Mouse (Mus musculus): Measurements from ENCODE around the gene Phtf2. TPM values are rescaled to one million over a fixed set of nuclear protein-coding genes. Genes with fewer than 3 reads are reported as not detected.

Gene Phtf2
- total and polyA plus RNA-seq, 2 experiments from 2014 or later = 20.2 to 21.3 TPM

DNA sequence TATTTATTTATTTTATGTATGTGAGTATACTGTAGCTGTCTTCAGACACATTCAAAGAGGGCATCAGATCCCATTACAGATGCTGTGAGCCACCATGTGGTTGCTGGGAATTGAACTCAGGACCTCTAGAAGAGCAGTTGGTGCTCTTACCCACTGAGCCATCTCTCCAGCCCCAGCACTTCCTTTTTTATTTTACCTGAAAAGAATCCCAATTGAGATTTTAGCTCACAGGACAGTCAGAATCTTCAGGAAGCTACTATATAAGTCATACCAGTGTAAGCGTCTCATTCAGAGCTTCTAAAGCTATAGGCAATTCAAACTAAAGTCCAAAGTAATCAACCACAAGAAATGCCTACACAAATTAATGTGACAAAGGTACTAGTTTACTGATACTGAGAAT is 47.5 kb downstream of the Phtf2 start:
- Histone ChIP-seq H3K27ac (ENCODE audit: low read depth, low read length) (no peak overlapping the region), H3K4me3 (ENCODE audit: low read depth, low read length) (no peak overlapping the region), H3K9me3 (ENCODE audit: low read length) (no peaks in the 10 kb centered on the region), H3K36me3 (ENCODE audit: insufficient read depth, low read length) (no peaks in the 10 kb centered on the region), H3K4me2 (ENCODE audit: low read depth, low read length, poor library complexity, severe bottlenecking) (no peak overlapping the region), H3K9ac (replicated peaks; ENCODE audit: low read length, poor library complexity, severe bottlenecking) (no peak overlapping the region), H3K4me1 (ENCODE audit: insufficient read depth, low read length) (no peaks in the 10 kb centered on the region), H3K27me3 (ENCODE audit: insufficient read depth, low read length) (no peaks in the 10 kb centered on the region)
- ATAC-seq (ENCODE audit: low FRiP score) = no peak
- TF ChIP-seq CTCF (IDR thresholded peaks at IDR 0.05) = no peak
- WGBS = 97% methylated on average over 1 of the region's 1 CpGs
- DNase-seq (ENCODE audit: low spot score) = no peak

DNA sequence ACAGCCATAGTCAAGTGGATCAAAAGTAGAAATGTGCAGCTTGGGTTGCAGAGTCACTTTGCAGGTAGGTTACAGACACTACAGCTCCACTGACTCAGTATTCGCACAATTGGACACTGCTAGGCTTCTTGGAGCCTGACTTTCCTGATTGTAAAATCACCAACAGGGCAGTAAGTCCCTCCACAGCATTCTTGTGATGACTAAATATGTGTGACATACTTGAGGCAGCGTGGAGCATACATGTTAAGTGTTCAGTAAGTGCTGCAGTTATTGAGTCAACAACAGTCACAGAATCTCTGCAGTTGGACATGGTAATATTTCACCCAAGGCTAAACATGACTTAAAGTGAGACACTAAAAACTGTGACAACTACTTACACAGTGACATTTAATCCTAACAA is 50.5 kb downstream of the Phtf2 start:
- no peak overlapping the region for H3K4me2 ChIP-seq (ENCODE audit: low read depth, low read length, poor library complexity, severe bottlenecking)
- H3K27me3 ChIP-seq (ENCODE audit: insufficient read depth, low read length) = no peaks in the 10 kb centered on the region
- H3K4me1 ChIP-seq (ENCODE audit: insufficient read depth, low read length) = no peaks in the 10 kb centered on the region
- no peaks in the 10 kb centered on the region for H3K36me3 ChIP-seq (ENCODE audit: insufficient read depth, low read length)
- H3K4me3 ChIP-seq (ENCODE audit: low read depth, low read length) = no peak overlapping the region
- ATAC-seq (ENCODE audit: low FRiP score) (no peak), DNase-seq (ENCODE audit: low spot score) (no peak)
- H3K27ac ChIP-seq (ENCODE audit: low read depth, low read length) = no peak overlapping the region
- H3K9ac ChIP-seq (replicated peaks; ENCODE audit: low read length, poor library complexity, severe bottlenecking) = no peak overlapping the region
- 86% methylated on average over 2 of the region's 2 CpGs for WGBS
- no peaks in the 10 kb centered on the region for H3K9me3 ChIP-seq (ENCODE audit: low read length)
- no peak for TF ChIP-seq CTCF (IDR thresholded peaks at IDR 0.05)

DNA sequence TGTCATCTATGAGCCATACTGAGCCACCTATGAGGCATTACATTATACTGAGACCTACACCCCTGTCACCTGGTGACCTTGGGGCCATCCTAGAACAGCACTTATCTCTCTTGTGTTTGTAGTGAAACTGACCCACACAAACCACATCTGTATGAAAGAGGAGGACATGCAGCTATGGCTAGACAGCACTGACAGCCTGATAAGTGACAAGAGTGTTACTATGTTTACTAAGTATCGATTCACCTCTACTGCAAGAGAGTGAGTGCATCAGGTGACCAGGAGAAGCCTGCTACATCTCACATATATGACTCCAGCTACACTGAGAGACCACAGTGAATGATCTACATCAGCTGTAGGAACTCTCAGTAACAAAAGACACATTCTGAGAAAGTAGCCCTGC is 51.2 kb downstream of the Phtf2 start:
- Histone ChIP-seq H3K4me1 (ENCODE audit: insufficient read depth, low read length) (no peaks in the 10 kb centered on the region), H3K27me3 (ENCODE audit: insufficient read depth, low read length) (no peaks in the 10 kb centered on the region), H3K9ac (replicated peaks; ENCODE audit: low read length, poor library complexity, severe bottlenecking) (no peak overlapping the region), H3K9me3 (ENCODE audit: low read length) (no peaks in the 10 kb centered on the region), H3K4me2 (ENCODE audit: low read depth, low read length, poor library complexity, severe bottlenecking) (no peak overlapping the region), H3K27ac (ENCODE audit: low read depth, low read length) (no peak overlapping the region), H3K4me3 (ENCODE audit: low read depth, low read length) (no peak overlapping the region), H3K36me3 (ENCODE audit: insufficient read depth, low read length) (no peaks in the 10 kb centered on the region)
- WGBS = 95% methylated on average over 1 of the region's 1 CpGs
- DNase-seq (ENCODE audit: low spot score) = no peak
- no peak for TF ChIP-seq CTCF (IDR thresholded peaks at IDR 0.05)
- ATAC-seq (ENCODE audit: low FRiP score) = no peak

DNA sequence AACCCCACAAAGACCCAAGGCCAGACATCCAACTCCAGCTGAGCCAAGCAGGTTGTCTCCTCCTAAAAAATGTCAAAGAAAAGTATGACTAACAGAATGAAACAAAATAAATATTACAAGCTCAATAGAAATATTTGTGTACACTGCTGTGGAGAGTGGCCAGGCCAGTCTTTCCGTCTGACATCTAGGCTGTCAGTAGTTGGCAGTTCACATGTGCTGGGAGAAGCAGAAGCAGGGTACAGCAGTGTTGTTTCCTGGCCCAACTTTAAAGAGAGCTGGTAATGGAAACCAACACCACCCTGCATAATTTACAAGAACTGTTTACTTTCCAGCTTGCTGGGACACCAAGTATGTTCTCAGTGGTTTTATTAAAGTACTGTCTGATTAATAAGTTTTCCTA is 60.3 kb downstream of the Phtf2 start:
- no peak for TF ChIP-seq CTCF (IDR thresholded peaks at IDR 0.05)
- no peak overlapping the region for H3K27ac ChIP-seq (ENCODE audit: low read depth, low read length)
- no peaks in the 10 kb centered on the region for H3K4me1 ChIP-seq (ENCODE audit: insufficient read depth, low read length)
- no peaks in the 10 kb centered on the region for H3K27me3 ChIP-seq (ENCODE audit: insufficient read depth, low read length)
- WGBS = 70% methylated on average over 1 of the region's 1 CpGs
- DNase-seq (ENCODE audit: low spot score) (no peak), ATAC-seq (ENCODE audit: low FRiP score) (no peak)
- no peak overlapping the region for H3K9ac ChIP-seq (replicated peaks; ENCODE audit: low read length, poor library complexity, severe bottlenecking)
- no peaks in the 10 kb centered on the region for H3K9me3 ChIP-seq (ENCODE audit: low read length)
- no peak overlapping the region for H3K4me2 ChIP-seq (ENCODE audit: low read depth, low read length, poor library complexity, severe bottlenecking)
- H3K36me3 ChIP-seq (ENCODE audit: insufficient read depth, low read length) = no peaks in the 10 kb centered on the region
- no peak overlapping the region for H3K4me3 ChIP-seq (ENCODE audit: low read depth, low read length)

DNA sequence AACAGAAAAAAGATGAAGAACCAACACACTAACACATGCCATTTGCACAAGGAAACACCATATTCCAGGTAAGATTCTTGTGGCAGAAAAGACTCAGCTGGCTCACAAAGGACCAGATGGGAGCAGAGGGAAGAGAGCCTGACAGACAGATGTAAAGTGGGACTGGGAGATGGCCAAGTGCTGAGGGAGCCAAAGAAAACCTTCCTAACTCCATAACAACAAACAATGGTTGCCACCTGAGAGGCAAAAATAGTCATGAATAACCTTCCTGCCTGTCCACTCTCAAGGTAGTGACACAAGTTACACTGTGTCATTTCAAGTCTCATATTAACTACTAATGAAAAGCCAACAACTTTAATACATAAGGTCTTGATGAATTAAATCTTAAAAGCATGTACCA is 60.8 kb downstream of the Phtf2 start:
- Histone ChIP-seq H3K9me3 (ENCODE audit: low read length) (no peaks in the 10 kb centered on the region), H3K4me1 (ENCODE audit: insufficient read depth, low read length) (no peaks in the 10 kb centered on the region), H3K4me2 (ENCODE audit: low read depth, low read length, poor library complexity, severe bottlenecking) (no peak overlapping the region), H3K4me3 (ENCODE audit: low read depth, low read length) (no peak overlapping the region), H3K27ac (ENCODE audit: low read depth, low read length) (no peak overlapping the region), H3K36me3 (ENCODE audit: insufficient read depth, low read length) (no peaks in the 10 kb centered on the region), H3K27me3 (ENCODE audit: insufficient read depth, low read length) (no peaks in the 10 kb centered on the region), H3K9ac (replicated peaks; ENCODE audit: low read length, poor library complexity, severe bottlenecking) (no peak overlapping the region)
- DNase-seq (ENCODE audit: low spot score) (no peak), ATAC-seq (ENCODE audit: low FRiP score) (no peak)
- TF ChIP-seq CTCF (IDR thresholded peaks at IDR 0.05) = no peak

DNA sequence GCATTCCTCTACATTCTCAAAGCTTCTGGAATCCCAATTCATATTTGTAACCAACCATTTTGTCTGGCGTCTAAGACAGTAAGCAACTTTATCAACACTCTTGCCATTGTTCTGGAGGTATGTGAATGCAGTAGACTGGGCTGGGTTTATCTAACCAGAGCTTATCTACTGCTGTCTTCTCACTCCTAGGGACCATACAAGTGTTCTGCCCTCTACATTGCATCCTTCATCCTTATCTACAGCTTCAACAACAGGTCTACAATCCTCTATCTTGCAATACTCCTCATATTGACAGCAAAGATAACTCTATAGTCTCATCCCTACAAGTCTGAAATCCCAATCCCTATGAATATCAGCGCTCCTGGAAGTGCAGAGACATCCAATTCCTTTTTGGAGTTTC is 66.8 kb downstream of the Phtf2 start:
- Histone ChIP-seq H3K27ac (ENCODE audit: low read depth, low read length) (no peak overlapping the region), H3K9ac (replicated peaks; ENCODE audit: low read length, poor library complexity, severe bottlenecking) (no peak overlapping the region), H3K4me1 (ENCODE audit: insufficient read depth, low read length) (no peaks in the 10 kb centered on the region), H3K4me3 (ENCODE audit: low read depth, low read length) (no peak overlapping the region), H3K27me3 (ENCODE audit: insufficient read depth, low read length) (no peaks in the 10 kb centered on the region), H3K4me2 (ENCODE audit: low read depth, low read length, poor library complexity, severe bottlenecking) (no peak overlapping the region), H3K9me3 (ENCODE audit: low read length) (no peaks in the 10 kb centered on the region), H3K36me3 (ENCODE audit: insufficient read depth, low read length) (no peaks in the 10 kb centered on the region)
- ATAC-seq (ENCODE audit: low FRiP score) (no peak), DNase-seq (ENCODE audit: low spot score) (no peak)
- 95% methylated on average over 2 of the region's 2 CpGs for WGBS
- no peak for TF ChIP-seq CTCF (IDR thresholded peaks at IDR 0.05)

DNA sequence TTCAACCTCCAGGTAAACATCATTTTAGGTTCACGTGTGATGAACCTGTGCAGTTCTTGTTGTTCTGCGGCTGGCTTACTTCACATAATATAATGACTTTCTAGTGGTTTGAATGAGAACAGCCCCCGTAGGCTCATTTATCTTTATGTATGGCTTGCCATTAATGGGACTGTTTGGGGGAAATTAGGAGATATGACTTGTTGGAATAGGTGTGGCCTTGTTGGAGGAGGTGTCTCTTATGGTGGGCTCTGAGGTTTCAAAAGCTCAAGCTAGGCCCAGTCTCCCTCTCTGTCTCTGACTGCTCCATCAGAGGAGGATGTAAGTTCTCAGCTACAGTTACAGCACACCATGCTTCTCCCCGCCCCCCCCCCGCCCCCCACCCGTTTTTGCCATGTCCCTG is 71.5 kb downstream of the Phtf2 start:
- Histone ChIP-seq H3K27ac (ENCODE audit: low read depth, low read length) (no peak overlapping the region), H3K4me2 (ENCODE audit: low read depth, low read length, poor library complexity, severe bottlenecking) (no peak overlapping the region), H3K4me1 (ENCODE audit: insufficient read depth, low read length) (no peaks in the 10 kb centered on the region), H3K9me3 (ENCODE audit: low read length) (no peaks in the 10 kb centered on the region), H3K9ac (replicated peaks; ENCODE audit: low read length, poor library complexity, severe bottlenecking) (no peak overlapping the region), H3K36me3 (ENCODE audit: insufficient read depth, low read length) (no peaks in the 10 kb centered on the region), H3K4me3 (ENCODE audit: low read depth, low read length) (no peak overlapping the region), H3K27me3 (ENCODE audit: insufficient read depth, low read length) (no peaks in the 10 kb centered on the region)
- no peak for ATAC-seq (ENCODE audit: low FRiP score)
- TF ChIP-seq CTCF (IDR thresholded peaks at IDR 0.05) = no peak
- 92% methylated on average over 6 of the region's 6 CpGs for WGBS
- DNase-seq (ENCODE audit: low spot score) = no peak

Data from midbrain, postnatal 0 days (tissue).